Mouse (Mus musculus) cerebral cortex, adult 2 months (tissue): ENCODE results near the gene Lrg1.

Experiments
- WGBS: fragments of 180-500 bp; shearing (Covaris S2); methylation state at CpG from one replicate; pipeline ENCODE4 v1.1.7; 2018; 5-methylcytosine and 5-hydroxymethylcytosine counted together

Lrg1 gene

GRCm38 (mm10) chr17:56121826-56122225, at the start of gene Lrg1:
Gene Lrg1 (minus strand): TSS chr17:56122001.
- WGBS: 60% methylated on average over 2 of the region's 2 CpGs

DNA sequence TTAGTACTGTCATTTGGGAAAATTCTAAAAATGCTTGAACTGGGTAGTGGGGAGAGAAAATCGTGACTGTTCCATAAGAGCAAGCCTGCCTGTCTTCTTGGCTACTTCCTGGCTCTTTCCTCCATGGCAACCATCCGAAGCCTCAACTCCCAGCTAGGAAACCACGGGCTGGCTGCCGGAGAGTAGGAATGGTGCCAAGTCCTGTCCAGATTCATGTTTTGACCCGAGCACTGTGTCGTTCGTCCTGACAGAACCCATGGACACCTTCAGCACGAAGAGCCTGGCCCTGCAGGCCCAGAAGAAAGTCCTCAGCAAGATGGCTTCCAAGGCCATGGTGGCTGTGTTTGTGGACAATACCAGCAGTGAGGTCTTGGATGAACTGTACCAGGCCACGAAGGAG, 49.7 kb upstream of the Lrg1 start:
- WGBS: 57% methylated on average over 9 of the region's 9 CpGs

- 48% methylated on average over 10 of the region's 10 CpGs for WGBS
These were observed 48.8 kb upstream of the Lrg1 start for GRCm38 (mm10) chr17:56170636-56171035.

DNA sequence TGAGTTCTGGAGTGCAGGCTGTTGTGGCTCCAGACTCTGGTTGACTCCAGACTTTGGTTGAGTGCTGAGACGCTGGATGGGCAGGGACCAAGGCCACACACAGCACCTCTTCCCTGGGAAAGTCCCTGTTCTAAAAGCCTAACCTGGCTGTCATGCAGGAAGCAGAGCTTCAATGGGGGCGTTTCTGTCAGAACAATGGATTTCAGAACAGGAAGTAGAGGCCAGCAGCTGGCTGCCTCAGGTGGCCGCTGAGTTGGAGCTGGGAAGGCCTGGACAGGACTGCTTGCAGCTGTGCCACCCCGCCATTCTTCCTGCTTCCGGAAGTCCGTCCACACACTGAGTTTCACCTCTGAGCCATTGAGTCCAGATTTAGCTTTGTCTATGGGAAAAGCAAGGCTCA, 48.0 kb upstream of the Lrg1 start:
- WGBS: 69% methylated on average over 6 of the region's 6 CpGs

- 68% methylated on average over 11 of the region's 11 CpGs for WGBS
These were observed 43.9 kb upstream of the Lrg1 start for GRCm38 (mm10) chr17:56165671-56166070.

DNA sequence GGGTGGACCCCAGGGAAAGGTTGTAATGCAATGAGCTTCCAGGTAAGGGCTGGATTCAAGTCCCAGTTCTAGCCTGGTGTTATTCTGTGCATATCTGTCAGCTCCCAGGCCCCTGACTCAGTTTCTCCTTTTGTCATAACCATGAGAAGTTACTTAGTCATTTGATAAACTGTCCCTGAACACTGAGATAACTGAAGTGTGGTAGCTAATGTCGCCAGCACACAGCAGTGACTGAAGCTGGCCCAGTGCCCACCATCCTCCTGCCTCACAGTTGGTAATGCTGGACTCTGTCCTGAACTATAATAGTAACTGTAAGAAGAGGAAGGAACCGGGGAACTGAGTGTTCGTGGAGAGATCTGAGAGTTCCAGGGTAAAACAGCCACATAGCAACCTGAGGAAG, 42.7 kb upstream of the Lrg1 start:
- 33% methylated on average over 3 of the region's 3 CpGs for WGBS

DNA sequence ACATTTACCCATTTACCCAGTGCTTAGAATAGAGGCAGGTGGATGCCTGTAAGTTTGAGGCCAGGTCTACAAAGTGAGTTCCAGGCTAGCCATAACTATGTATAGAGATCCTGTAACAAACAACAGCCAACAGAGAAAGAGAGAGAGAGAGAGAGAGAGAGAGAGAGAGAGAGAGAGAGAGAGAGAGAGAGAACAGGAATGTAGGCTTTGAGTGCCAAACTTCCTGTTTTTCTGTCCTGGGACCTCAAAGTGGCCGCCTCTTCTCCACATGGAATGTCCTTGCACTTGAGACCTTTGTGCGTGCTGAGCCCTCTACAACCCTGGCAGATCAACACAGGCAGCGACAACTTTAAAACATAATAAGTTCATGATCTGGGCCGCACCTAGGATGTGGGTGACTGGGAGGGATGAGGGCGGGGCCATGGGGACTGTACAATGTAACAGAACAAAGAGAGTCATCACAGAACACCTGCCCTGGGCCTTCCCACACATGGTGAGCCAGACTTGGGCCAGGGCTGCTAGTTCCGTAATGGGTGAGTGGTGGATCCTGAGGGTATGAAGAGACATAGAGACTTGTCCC, 41.8 kb upstream of the Lrg1 start:
- WGBS: 81% methylated on average over 6 of the region's 6 CpGs

DNA sequence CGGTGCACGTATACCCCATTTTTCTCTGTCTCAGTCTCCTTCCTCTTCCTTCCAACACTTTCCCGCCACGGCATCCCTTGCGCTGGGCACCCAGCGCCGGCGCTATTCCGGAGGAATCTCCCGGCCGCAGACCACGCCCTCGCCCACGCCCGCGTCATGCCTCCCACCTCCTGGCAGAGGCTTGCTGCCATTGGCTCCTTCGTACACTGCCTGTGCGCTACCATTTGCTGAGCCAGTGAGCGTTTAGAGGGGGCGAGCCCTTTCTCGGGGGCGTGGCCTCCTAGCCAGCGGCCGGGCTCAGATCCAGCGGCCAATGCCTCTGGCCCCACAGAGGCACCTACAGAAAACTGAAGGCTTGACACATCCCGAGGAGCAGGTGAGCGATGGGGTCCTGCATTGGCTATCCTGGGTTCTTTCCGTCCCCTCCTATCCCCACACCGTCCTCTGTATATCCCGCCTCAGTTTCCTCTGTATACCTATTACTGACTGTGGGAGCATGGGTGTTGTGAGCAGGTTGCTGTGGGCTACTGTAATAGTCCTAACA, 40.5 kb upstream of the Lrg1 start, which contains the start of gene Tnfaip8l1:
Gene Tnfaip8l1, plus strand, starts transcription at position 247 of the 544 bp plus-strand sequence.
- WGBS: under 1% methylated on average over 30 of the region's 30 CpGs

DNA sequence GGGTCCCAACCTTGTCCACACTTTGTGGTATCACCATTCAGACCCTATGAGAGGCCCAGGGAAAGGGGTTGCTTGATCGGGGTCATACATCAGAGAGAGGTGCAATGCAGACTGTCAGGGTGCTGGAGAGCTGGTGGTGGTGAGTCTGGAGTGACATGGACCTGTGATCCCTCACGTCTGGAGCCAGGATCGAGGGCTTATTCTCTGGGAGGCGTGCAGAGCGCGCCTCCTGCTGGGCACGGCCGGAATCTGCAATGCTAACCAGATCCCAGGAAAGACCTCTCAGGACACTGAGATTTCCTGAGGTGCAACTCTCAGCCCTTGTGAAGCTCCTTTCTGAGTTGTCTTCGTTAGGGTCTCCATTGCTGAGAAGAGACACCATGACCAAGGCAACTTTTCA, 37.9 kb upstream of the Lrg1 start:
- WGBS: 3% methylated on average over 9 of the region's 9 CpGs

- 55% methylated on average over 9 of the region's 9 CpGs for WGBS
These were observed 31.8 kb upstream of the Lrg1 start for GRCm38 (mm10) chr17:56153643-56154042.

DNA sequence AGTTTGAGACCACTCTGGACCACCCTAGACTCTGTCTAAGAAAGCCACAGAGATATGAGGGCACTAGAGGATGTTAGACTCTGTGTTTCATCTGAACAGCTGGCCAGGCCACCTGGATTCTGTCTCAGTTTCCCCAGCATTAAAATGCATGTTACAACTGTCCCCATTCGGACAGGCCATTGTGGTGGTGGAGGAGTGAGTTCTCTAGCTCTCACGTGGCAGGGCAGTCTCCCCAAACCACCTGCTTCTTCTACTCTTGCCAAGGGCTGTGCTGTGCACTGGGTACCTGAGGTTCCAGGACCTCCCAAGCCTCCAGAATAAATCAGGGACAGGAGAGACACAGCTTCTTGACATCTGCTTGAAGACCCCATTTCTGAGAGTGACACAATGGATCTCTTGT, 28.1 kb upstream of the Lrg1 start:
- WGBS: 79% methylated on average over 2 of the region's 2 CpGs

DNA sequence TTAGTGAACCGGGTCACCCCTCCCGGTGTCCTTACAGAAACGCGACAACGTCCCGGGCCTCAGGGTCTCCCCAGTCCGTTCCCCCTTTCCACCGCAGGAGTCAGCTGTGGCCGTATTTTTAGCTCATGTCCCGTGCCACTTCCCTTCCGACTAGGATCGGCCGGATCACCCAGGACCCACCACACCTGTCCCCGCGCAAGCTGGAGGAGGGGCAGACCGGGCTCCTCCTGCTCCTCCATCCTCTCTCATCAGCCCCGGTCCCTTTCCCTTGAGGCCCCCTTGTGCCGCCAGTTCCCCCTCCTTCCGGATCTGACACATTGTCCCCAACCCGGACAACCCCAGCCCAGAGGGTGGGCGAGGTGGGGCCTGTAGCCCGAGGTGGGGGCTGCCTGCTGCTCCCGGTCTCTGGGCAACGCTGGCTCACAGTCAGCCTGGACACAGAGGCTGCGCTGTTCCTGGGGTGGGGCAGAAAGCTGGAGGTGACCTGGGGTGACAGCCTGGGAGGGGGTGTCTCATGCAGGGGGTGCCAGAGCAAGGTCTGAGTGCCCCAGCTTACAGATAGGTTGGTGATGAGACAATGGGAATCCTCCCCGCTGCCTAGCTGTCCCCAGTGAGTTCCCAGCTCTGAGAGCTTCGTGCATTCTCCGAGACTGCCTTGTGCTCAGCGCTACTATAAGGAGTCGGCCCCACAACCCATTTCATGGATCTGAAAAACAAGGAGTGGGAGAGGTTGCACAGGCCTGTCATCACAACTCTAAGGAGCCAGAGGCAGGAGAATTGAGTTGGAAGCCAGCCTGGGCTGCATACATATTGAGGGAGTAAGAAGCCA, 27.2 kb upstream of the Lrg1 start:
- 5% methylated on average over 30 of the region's 30 CpGs for WGBS

DNA sequence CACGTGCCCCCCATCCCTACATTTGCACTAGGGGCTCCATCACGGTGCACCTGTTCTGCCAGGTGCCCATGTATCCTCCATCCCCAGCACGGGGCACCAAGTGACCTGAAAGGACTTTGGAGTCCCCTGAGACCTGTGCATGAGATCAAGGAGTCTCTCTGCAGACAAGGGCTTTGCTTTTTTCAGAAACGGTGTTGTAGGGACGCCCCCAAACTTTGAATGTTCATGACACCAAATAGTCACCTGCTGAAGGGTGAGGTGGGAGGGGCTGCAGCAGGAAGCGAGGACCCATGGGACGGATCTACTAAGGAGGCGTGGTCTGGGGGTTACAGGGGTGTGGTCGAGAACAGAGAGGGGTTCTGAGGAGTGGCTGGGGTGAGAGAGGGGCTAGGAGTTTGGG, 26.5 kb upstream of the Lrg1 start:
- WGBS: 32% methylated on average over 9 of the region's 9 CpGs

GRCm38 (mm10) chr17:56147420-56147819, 25.6 kb upstream of the Lrg1 start:
- 87% methylated on average over 12 of the region's 12 CpGs for WGBS

DNA sequence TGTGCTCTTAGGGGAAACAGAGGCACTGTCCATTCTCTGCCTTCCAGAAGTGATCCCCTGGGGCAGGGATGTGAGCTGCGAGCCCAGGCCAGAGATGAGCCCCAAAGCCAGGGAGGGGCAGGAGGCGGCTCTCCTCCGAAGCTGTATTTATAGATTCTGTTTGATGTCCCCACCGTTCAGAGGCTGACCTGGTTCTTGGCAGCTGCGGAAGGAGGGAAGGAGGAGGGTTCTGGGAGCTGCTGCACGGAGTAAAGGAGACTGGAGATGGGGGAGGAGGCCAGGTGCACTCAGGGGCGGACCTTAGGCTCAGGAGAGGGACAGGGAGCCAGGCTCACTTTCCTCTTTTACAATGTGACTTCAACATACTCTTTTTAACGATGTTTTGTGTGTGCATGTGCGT, 24.3 kb upstream of the Lrg1 start:
- WGBS: 37% methylated on average over 9 of the region's 9 CpGs

GRCm38 (mm10) chr17:56144546-56144945, 22.7 kb upstream of the Lrg1 start:
- WGBS: 83% methylated on average over 9 of the region's 9 CpGs

- WGBS: 3% methylated on average over 42 of the region's 47 CpGs
These were observed 20.2 kb upstream of the Lrg1 start for GRCm38 (mm10) chr17:56141702-56142605.

GRCm38 (mm10) chr17:56139858-56140595, 18.2 kb upstream of the Lrg1 start, which contains the start of gene Sema6b:
Gene Sema6b (minus strand): TSS chr17:56140343.
- 1% methylated on average over 77 of the region's 79 CpGs for WGBS

GRCm38 (mm10) chr17:56139355-56139754, 17.6 kb upstream of the Lrg1 start:
- WGBS: 10% methylated on average over 19 of the region's 21 CpGs

DNA sequence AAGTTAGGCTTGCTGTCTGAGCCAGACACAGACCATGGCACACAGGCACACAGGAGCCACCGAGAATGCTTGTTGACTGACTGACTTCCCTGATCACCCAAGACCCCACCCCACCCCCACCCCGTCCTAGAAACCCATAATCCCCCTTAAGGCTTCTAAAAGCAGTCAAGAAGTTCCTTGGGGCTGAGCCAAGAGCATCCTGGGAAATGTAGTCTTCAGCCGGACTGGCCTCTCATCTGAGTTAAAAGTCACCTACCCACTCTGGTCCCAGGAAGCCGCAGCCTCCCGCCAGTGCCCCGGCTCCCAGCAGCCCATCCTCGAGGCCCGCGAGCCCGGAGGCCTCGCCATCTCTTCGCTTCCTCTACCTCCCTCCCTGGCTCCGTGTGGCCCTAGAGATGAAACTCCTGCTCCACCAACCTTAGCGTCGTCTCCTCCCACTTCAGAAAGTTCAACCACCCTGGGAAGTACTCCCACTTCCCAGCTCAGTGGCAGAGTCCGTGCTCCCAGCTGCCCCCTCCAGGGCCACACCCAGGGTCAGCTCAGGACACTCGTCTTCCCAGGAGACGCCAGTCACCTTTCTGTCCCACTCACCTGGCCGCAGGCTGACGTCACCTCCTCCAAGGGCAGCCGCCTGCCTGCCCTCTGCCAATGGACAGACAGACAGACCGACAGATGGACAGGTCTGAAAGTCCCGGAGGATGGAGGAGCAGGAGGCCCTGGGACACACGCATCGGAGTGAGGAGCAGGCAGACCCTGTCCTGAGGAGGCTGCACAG, 16.2 kb upstream of the Lrg1 start:
- 32% methylated on average over 25 of the region's 25 CpGs for WGBS
